Mouse (Mus musculus) cerebellum, adult 2 months (tissue): ENCODE results near the gene Miga2.

Source experiments
- CTCF ChIP-seq: fragments of 200-500 bp; IDR thresholded peaks from 2 replicates; pipeline ENCODE4 v1.5.1; 2011; ENCODE audit warnings: low read depth, mild to moderate bottlenecking, control low read depth, low read length, moderate library complexity, borderline replicate concordance; ENCODE audit not compliant: insufficient read depth
- POLR2A ChIP-seq: fragments of 200-500 bp; IDR thresholded peaks from 2 replicates; pipeline ENCODE4 v1.6.1; 2011; ENCODE audit warnings: low read length, control low read depth, borderline replicate concordance; ENCODE audit not compliant: insufficient read depth

- TF ChIP-seq CTCF = no peak
- TF ChIP-seq POLR2A = no peak
Measured at GRCm38 (mm10) chr2:30356266-30356665, 7.8 kb upstream of the Miga2 start.
